Mouse (Mus musculus) thymus, adult 18-20 months (tissue): ENCODE data around the gene Nckap1l.
A peak's percentile ranks its signal among the peaks of the same experiment; 100 is the strongest.
"Not testable (repeated sequence)": the region's sequence is repeated elsewhere in the genome, so short reads cannot be mapped to it uniquely, and the experiment has no call there.

ENCODE experiments used
- DNase-seq, 2 experiments: peaks; one replicate each; pipeline ENCODE4 v3.0.0; 2022; ENCODE audit warnings: mixed read lengths in 2 of 2

Nckap1l gene

GRCm38 (mm10) chr15:103453551-103454218 lies at the start of gene Nckap1l:
Nckap1l (plus strand) TSS chr15:103453794.
- DNase-seq, result peak; percentile 72 to 84

- not testable (repeated sequence) for DNase-seq
Measured at GRCm38 (mm10) chr15:103405586-103405985, 48.0 kb upstream of the Nckap1l start.

GRCm38 (mm10) chr15:103427017-103427416 lies 26.6 kb upstream of the Nckap1l start:
- DNase-seq, result no peak

GRCm38 (mm10) chr15:103430241-103430640 lies 23.4 kb upstream of the Nckap1l start, which contains the start of gene Gtsf1:
Gtsf1 (minus strand) TSS chr15:103430470.
- DNase-seq, result no peak

- not testable (repeated sequence) for DNase-seq
Measured at GRCm38 (mm10) chr15:103445966-103446365, 7.6 kb upstream of the Nckap1l start.

- DNase-seq, result no peak
Measured at GRCm38 (mm10) chr15:103448369-103448768, 5.2 kb upstream of the Nckap1l start, which contains the start of gene Gtsf2. Gtsf2 (minus strand) TSS chr15:103448469.

- no peak for DNase-seq
Measured at GRCm38 (mm10) chr15:103454449-103454848, 855 bp downstream of the Nckap1l start.

- DNase-seq, result no peak
Measured at GRCm38 (mm10) chr15:103462539-103463261, 9.1 kb downstream of the Nckap1l start.

GRCm38 (mm10) chr15:103471488-103472194 lies 18.0 kb downstream of the Nckap1l start:
- DNase-seq, result no peak

GRCm38 (mm10) chr15:103472265-103472664 lies 18.7 kb downstream of the Nckap1l start:
- DNase-seq, result no peak

GRCm38 (mm10) chr15:103473182-103473581 lies 19.6 kb downstream of the Nckap1l start:
- no peak for DNase-seq

- DNase-seq, result no peak
Measured at GRCm38 (mm10) chr15:103473769-103474168, 20.2 kb downstream of the Nckap1l start.

GRCm38 (mm10) chr15:103479080-103479606 lies 25.5 kb downstream of the Nckap1l start:
- DNase-seq, result no peak

GRCm38 (mm10) chr15:103480129-103480528 lies 26.5 kb downstream of the Nckap1l start:
- no peak for DNase-seq

- no peak for DNase-seq
Measured at GRCm38 (mm10) chr15:103482488-103482887, 28.9 kb downstream of the Nckap1l start.

- no peak for DNase-seq
Measured at GRCm38 (mm10) chr15:103484490-103484889, 30.9 kb downstream of the Nckap1l start.

- no peak for DNase-seq
Measured at GRCm38 (mm10) chr15:103485106-103485505, 31.5 kb downstream of the Nckap1l start.

GRCm38 (mm10) chr15:103486658-103487057 lies 33.1 kb downstream of the Nckap1l start:
- DNase-seq, result no peak

- DNase-seq, result no peak
Measured at GRCm38 (mm10) chr15:103488336-103488735, 34.7 kb downstream of the Nckap1l start.

GRCm38 (mm10) chr15:103496204-103497140 lies 42.9 kb downstream of the Nckap1l start:
- DNase-seq, result no peak

- no peak for DNase-seq
Measured at GRCm38 (mm10) chr15:103498157-103498556, 44.6 kb downstream of the Nckap1l start.

- DNase-seq, result no peak
Measured at GRCm38 (mm10) chr15:103500723-103501122, 47.1 kb downstream of the Nckap1l start.
